Mouse (Mus musculus): Measurements from ENCODE around the gene Scg3.
"Not testable (repeated sequence)": the region's sequence is repeated elsewhere in the genome, so short reads cannot be mapped to it uniquely, and the experiment has no call there.

Scg3 gene

GRCm38 (mm10) chr9:75624983-75625555, 58.8 kb downstream of the Scg3 start:
- DNase-seq, result peak; percentile 30

- DNase-seq, result no peak
Measured at GRCm38 (mm10) chr9:75621428-75621827, 62.4 kb downstream of the Scg3 start.

- DNase-seq, result not testable (repeated sequence)
Measured at GRCm38 (mm10) chr9:75619761-75620160, 64.1 kb downstream of the Scg3 start.

DNA sequence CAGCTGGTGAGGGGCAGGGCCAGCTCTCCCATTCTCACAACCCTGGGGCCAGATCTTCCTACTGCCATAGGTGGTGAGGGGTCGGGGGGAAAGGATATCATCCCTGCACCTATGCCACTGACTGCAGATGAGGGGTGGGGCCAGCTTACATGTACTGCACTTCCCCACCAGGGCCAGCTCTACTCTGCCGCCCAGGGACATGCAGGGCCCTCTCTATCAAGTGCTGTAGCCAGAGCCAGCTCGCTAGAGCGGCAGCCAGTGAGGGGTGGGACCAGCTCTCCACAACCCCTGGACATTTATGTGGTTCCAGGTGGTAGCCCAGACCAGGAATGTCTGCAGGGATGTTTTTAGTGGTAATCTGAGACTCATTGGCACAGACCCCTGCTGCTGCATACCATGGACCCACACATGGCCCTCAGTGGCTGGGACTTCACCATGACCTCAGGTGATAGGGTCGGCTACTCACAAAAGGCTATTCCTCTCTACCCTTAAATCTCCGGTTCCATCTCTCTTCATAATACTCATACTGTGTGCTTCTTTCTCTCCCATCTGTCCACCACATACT, 64.9 kb downstream of the Scg3 start:
- DNase-seq, result no peak

DNA sequence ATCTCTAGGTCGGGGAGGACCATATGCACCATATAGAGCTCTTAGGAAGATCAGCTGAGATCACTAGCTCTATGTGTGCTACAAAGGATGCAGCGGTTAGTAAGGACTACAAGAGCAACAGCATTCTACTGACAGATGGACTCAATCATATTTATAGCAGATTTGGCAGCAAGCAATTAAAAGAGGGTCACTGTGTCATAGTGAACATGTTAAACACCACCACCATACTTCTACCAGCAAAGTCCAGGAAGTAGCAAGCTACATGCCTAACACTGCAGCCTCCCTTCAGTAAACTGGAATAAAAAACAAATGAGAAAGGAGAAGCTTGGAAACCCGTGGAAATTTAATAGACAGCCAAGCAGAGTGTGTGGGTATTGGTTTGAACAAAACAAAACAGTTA, 67.3 kb downstream of the Scg3 start:
- no peak for DNase-seq

DNA sequence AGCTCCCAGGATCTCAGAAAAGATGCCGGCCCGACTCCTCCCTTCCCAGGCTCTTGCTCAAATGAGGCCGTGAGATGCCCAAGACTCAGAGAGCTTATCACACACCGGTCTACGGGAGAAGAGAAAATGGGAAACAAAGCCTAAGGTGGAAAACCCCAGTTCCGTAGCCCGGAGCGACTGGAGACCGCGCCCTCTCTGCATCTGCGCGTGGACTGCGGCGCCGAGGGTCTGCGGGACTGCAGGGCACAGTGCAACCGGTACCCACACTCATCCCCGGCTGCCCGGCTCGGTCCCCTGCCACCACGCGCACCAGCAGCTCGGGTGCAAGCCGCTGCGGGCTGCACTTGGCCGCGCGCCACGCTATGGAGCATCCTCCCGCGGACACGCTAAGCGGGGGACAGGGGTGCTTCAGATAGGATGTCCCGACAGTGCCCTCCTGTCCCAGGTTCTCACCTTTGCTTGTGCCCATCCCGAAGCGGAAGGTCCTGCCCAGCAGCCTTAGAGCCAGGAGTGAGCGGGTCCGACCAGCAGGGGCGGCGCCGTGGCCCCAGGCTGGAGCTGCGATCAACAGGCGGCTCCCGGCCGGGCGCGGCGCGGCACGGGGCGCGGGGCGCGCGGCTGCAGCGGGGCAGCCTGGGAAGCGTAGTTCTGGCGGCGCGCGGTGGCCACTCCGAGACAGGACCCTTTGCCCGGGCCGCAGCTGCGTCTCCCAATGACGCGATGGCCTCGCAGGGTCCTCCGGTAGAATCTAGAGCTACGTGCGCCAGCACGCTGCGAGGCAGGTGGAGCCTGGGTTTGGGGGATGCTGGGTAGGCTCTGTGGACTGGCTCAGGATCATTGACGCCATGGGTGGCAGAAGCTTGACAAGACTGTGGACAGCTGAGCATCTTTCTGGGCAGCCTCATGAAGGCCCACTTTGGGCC, 73.0 kb downstream of the Scg3 start, which contains the start of gene Tmod2:
Gene Tmod2 (minus strand): TSS at position 755 of the 923 bp plus-strand sequence.
- peak; percentile 79 for DNase-seq

DNA sequence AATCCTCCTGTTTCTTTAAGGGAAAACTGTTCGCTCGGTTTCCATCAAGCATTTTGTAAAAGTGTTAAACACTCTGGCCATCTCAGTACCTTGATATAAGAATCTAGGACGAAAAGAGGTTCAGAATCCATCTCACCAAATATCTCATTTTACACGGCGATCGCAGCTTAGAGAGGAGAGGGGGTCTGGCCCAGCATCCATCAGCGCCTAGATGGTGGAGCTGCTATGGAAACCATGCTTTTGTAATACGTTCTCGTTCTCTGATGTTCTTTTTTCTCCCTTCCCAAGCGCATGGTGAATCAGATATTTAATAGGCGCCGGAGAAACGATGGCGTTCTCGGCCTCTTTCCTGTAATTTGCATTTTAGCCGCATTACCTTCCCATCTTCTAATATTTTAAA, 73.9 kb downstream of the Scg3 start:
- DNase-seq, result no peak

DNA sequence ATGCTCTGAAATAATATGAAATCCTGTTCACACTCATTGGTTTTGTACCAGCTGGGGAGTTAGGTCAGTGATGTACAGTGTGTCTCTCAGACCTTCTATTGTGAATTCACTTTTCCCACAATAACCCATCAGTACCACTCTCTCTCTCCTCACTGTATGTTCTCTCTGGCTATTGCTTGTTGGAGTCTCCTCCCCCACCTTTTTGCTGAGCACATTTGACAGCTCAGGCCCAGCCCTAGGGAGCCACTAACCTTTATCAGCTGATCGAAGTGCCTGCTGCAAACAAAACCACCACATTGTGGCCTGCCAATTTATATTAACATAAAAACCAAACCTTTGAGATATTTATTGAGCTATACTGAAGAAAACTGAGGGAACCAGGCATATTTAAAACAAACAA, 74.4 kb downstream of the Scg3 start:
- no peak for DNase-seq

GRCm38 (mm10) chr9:75607496-75607895, 76.4 kb downstream of the Scg3 start:
- DNase-seq, result no peak

- DNase-seq, result no peak
Measured at GRCm38 (mm10) chr9:75601510-75601909, 82.3 kb downstream of the Scg3 start.

DNA sequence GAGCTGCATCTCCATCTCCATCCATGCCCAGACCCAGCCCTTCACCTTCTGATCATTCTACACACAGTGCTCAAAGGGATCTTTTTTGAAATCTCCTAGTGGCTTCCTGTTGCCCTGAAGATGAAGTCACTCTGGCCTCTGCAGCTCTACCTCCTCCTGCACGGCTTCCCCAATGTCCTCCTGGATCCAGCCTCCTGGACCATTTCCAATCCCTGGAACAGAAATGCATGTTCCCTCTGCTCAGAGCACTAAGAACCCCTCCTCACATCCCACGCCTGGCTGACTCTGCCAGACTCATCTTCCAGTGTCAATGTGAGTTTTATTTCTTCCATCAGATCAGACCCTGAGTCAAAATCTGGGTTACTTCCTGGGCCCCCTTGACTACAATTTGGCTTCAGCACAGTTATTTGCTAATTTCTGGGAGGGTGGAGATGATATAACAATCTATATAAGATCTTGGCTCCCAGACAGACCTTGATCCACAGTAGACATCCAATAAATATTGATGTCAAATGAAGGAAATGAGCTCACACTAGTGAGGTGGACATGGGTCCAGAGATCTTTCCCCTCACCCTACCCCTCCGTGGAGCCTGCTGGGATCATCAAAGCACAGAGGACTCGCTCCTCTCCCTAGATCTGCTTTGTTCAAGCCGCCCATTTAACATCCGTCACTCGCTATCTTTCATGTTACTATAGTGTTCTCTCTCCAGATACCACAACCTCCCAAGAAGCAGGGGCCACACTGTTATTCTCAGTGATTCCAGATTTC, 83.5 kb downstream of the Scg3 start:
- peak; percentile 39 for DNase-seq

- peak; percentile 49 for DNase-seq
Measured at GRCm38 (mm10) chr9:75599191-75599841, 84.5 kb downstream of the Scg3 start.

DNA sequence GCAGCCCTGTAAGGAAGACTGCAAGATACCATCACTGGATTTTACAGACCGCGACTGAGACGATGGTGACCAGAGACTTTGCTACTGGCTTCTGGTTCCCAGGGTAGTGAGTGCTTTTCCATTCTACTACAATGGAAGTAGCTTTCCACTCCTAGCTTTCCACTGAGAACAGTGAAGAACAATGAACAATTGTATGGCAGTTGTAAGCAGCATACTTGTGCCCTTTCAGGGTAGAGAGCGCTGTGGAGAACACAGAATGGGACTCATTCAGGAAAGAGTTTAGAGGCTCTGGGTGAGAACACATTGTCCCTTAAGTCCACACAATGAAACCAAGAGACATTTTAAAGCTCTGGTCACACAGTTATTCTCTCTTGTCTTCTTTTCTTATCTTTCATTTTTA, 86.3 kb downstream of the Scg3 start:
- no peak for DNase-seq

DNA sequence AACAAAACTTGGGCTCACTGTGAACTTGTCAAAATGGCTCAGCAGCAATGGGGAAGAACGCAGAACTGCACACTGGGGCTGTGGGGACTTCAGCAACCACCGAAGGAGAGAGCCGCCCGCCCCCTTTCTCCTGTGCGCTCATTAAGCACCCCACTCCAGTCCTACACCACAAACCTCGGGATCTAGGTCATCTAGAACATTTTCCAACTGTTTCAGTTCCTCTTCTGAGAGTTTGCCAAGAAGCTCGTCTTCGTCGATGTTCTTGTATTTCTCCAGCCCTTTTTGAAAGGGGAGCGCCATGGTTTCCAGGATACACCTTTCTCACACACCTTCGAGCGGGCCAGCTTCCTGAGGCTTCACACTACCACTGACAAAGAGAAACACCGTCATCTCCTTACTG, 86.8 kb downstream of the Scg3 start:
- peak; percentile 32 for DNase-seq

DNA sequence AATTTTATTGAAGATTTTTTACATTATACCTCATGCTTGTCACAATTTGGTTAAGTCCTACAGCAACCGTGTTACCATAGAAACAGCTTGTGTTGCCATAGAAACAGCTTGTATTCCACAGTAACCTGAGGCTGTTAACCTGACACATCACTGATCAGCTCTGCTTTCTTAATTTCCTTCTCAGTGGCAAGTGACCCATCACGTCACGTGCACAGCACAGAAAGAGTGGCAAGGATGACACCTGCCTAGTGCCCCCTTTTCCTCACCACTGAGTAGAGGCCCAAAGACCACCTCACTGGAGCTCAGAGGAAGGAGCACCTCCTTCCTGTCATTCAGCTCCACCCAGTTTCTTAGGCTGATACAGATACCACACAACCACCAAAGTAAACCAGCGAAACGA, 90.4 kb downstream of the Scg3 start:
- no peak for DNase-seq

Data from cerebellum, adult 8-10 months (tissue).